13 mouse cellular contexts compared by ENCODE assay signal in genomic region chr4:57743325-57743929, GRCm38 (mm10).
"Had no signal": no experiment of that assay in that cellular context is flagged by ENCODE, and none has a peak within 500 bp of the region (broad histone marks: within the 10 kb centered on the region; RNA-seq: fewer than 3 reads in every experiment).

No protein-coding gene starts in this region.

- H3K27ac ChIP-seq: left cerebral cortex, adult 2 months; liver, embryonic 13.5 days; midbrain, embryonic 13.5 days had no signal

- ATAC-seq: hindbrain, embryonic 16.5 days; inflammation-experienced regulatory T-cells, adult 6 months; intestine, postnatal 0 days; liver, postnatal 0 days; midbrain, embryonic 13.5 days had no signal

- H3K4me3 ChIP-seq: left cerebral cortex, adult 2 months; liver, embryonic 13.5 days; midbrain, embryonic 13.5 days had no signal

- H3K4me1 ChIP-seq: liver, embryonic 13.5 days had no signal

- DNase-seq: kidney, adult 8-10 months; kidney, postnatal 36 days; liver; liver, embryonic 13.5 days; liver, postnatal 0 days; right cerebral cortex, postnatal 14 days; thymus, adult 18-20 months; thymus, postnatal 14 days had no signal

- H3K27me3 ChIP-seq: liver, embryonic 13.5 days; midbrain, embryonic 13.5 days had no signal

- H3K36me3 ChIP-seq: liver, embryonic 13.5 days; midbrain, embryonic 13.5 days had no signal

- H3K9me3 ChIP-seq: liver, embryonic 13.5 days; midbrain, embryonic 13.5 days had no signal

- H3K4me2 ChIP-seq: liver, embryonic 13.5 days; midbrain, embryonic 13.5 days had no signal

- H3K9ac ChIP-seq: liver, embryonic 13.5 days; liver, postnatal 0 days; midbrain, embryonic 13.5 days had no signal
